Mouse (Mus musculus): ENCODE data around the gene Kcnk2. TPM values are rescaled to one million over a fixed set of nuclear protein-coding genes. Genes with fewer than 3 reads are reported as not detected.

The Kcnk2 gene
- polyA plus RNA-seq, 1 experiment = 0.05 TPM

- H3K27ac ChIP-seq (ENCODE audit: insufficient read depth, low read length) = no peak overlapping the region
- no peak overlapping the region for H3K4me3 ChIP-seq (ENCODE audit: extremely low read depth, insufficient read depth, insufficient read length)
- no peak for DNase-seq (ENCODE audit: low read depth in 1 of 2, low spot score in 2 of 2)
- H3K4me1 ChIP-seq (ENCODE audit: control insufficient read depth, insufficient read depth, insufficient read length) = no peaks in the 10 kb centered on the region
- WGBS = 82% methylated on average over 19 of the region's 19 CpGs
- H3K36me3 ChIP-seq (ENCODE audit: control insufficient read depth, insufficient read depth, low read length) = no peaks in the 10 kb centered on the region
- H3K27me3 ChIP-seq (ENCODE audit: control insufficient read depth, insufficient read depth, low read length) = no peaks in the 10 kb centered on the region
- no peak for TF ChIP-seq POLR2A (IDR thresholded peaks at IDR 0.05; ENCODE audit: low read depth, low read length)
- no peak for TF ChIP-seq CTCF (IDR thresholded peaks at IDR 0.05; ENCODE audit: extremely low read depth, insufficient read depth, insufficient read length, insufficient replicate concordance)
These were observed 173.6 kb downstream of the Kcnk2 start for GRCm38 (mm10) chr1:189228222-189229084.

GRCm38 (mm10) chr1:189227479-189227878 lies 174.6 kb downstream of the Kcnk2 start:
- no peaks in the 10 kb centered on the region for H3K4me1 ChIP-seq (ENCODE audit: control insufficient read depth, insufficient read depth, insufficient read length)
- H3K27ac ChIP-seq (ENCODE audit: insufficient read depth, low read length) = no peak overlapping the region
- no peaks in the 10 kb centered on the region for H3K36me3 ChIP-seq (ENCODE audit: control insufficient read depth, insufficient read depth, low read length)
- H3K4me3 ChIP-seq (ENCODE audit: extremely low read depth, insufficient read depth, insufficient read length) = no peak overlapping the region
- H3K27me3 ChIP-seq (ENCODE audit: control insufficient read depth, insufficient read depth, low read length) = no peaks in the 10 kb centered on the region
- TF ChIP-seq POLR2A (IDR thresholded peaks at IDR 0.05; ENCODE audit: low read depth, low read length) (no peak), CTCF (IDR thresholded peaks at IDR 0.05; ENCODE audit: extremely low read depth, insufficient read depth, insufficient read length, insufficient replicate concordance) (no peak)
- DNase-seq (ENCODE audit: low read depth in 1 of 2, low spot score in 2 of 2) = no peak
- WGBS = 74% methylated on average over 4 of the region's 4 CpGs

- Histone ChIP-seq H3K27me3 (ENCODE audit: control insufficient read depth, insufficient read depth, low read length) (no peaks in the 10 kb centered on the region), H3K4me3 (ENCODE audit: extremely low read depth, insufficient read depth, insufficient read length) (no peak overlapping the region), H3K4me1 (ENCODE audit: control insufficient read depth, insufficient read depth, insufficient read length) (no peaks in the 10 kb centered on the region), H3K36me3 (ENCODE audit: control insufficient read depth, insufficient read depth, low read length) (no peaks in the 10 kb centered on the region), H3K27ac (ENCODE audit: insufficient read depth, low read length) (no peak overlapping the region)
- 84% methylated on average over 10 of the region's 10 CpGs for WGBS
- no peak for DNase-seq (ENCODE audit: low read depth in 1 of 2, low spot score in 2 of 2)
- TF ChIP-seq POLR2A (IDR thresholded peaks at IDR 0.05; ENCODE audit: low read depth, low read length) (no peak), CTCF (IDR thresholded peaks at IDR 0.05; ENCODE audit: extremely low read depth, insufficient read depth, insufficient read length, insufficient replicate concordance) (no peak)
These were observed 183.0 kb downstream of the Kcnk2 start for GRCm38 (mm10) chr1:189219051-189219450.

GRCm38 (mm10) chr1:189217751-189218564 lies 184.1 kb downstream of the Kcnk2 start:
- Histone ChIP-seq H3K36me3 (ENCODE audit: control insufficient read depth, insufficient read depth, low read length) (no peaks in the 10 kb centered on the region), H3K4me3 (ENCODE audit: extremely low read depth, insufficient read depth, insufficient read length) (no peak overlapping the region), H3K4me1 (ENCODE audit: control insufficient read depth, insufficient read depth, insufficient read length) (no peaks in the 10 kb centered on the region), H3K27me3 (ENCODE audit: control insufficient read depth, insufficient read depth, low read length) (no peaks in the 10 kb centered on the region), H3K27ac (ENCODE audit: insufficient read depth, low read length) (no peak overlapping the region)
- DNase-seq (ENCODE audit: low read depth in 1 of 2, low spot score in 2 of 2) = no peak
- no peak for TF ChIP-seq POLR2A (IDR thresholded peaks at IDR 0.05; ENCODE audit: low read depth, low read length)
- no peak for TF ChIP-seq CTCF (IDR thresholded peaks at IDR 0.05; ENCODE audit: extremely low read depth, insufficient read depth, insufficient read length, insufficient replicate concordance)
- 85% methylated on average over 11 of the region's 11 CpGs for WGBS

GRCm38 (mm10) chr1:189215131-189215530 lies 186.9 kb downstream of the Kcnk2 start:
- Histone ChIP-seq H3K4me3 (ENCODE audit: extremely low read depth, insufficient read depth, insufficient read length) (no peak overlapping the region), H3K27me3 (ENCODE audit: control insufficient read depth, insufficient read depth, low read length) (no peaks in the 10 kb centered on the region), H3K36me3 (ENCODE audit: control insufficient read depth, insufficient read depth, low read length) (no peaks in the 10 kb centered on the region), H3K4me1 (ENCODE audit: control insufficient read depth, insufficient read depth, insufficient read length) (no peaks in the 10 kb centered on the region), H3K27ac (ENCODE audit: insufficient read depth, low read length) (no peak overlapping the region)
- TF ChIP-seq CTCF (IDR thresholded peaks at IDR 0.05; ENCODE audit: extremely low read depth, insufficient read depth, insufficient read length, insufficient replicate concordance) = no peak
- TF ChIP-seq POLR2A (IDR thresholded peaks at IDR 0.05; ENCODE audit: low read depth, low read length) = no peak
- no peak for DNase-seq (ENCODE audit: low read depth in 1 of 2, low spot score in 2 of 2)
- 48% methylated on average over 9 of the region's 9 CpGs for WGBS

GRCm38 (mm10) chr1:189214477-189214876 lies 187.6 kb downstream of the Kcnk2 start:
- TF ChIP-seq POLR2A (IDR thresholded peaks at IDR 0.05; ENCODE audit: low read depth, low read length) (no peak), CTCF (IDR thresholded peaks at IDR 0.05; ENCODE audit: extremely low read depth, insufficient read depth, insufficient read length, insufficient replicate concordance) (no peak)
- no peaks in the 10 kb centered on the region for H3K4me1 ChIP-seq (ENCODE audit: control insufficient read depth, insufficient read depth, insufficient read length)
- 89% methylated on average over 3 of the region's 3 CpGs for WGBS
- no peak for DNase-seq (ENCODE audit: low read depth in 1 of 2, low spot score in 2 of 2)
- H3K36me3 ChIP-seq (ENCODE audit: control insufficient read depth, insufficient read depth, low read length) = no peaks in the 10 kb centered on the region
- no peak overlapping the region for H3K4me3 ChIP-seq (ENCODE audit: extremely low read depth, insufficient read depth, insufficient read length)
- no peak overlapping the region for H3K27ac ChIP-seq (ENCODE audit: insufficient read depth, low read length)
- H3K27me3 ChIP-seq (ENCODE audit: control insufficient read depth, insufficient read depth, low read length) = no peaks in the 10 kb centered on the region
